Mouse (Mus musculus) liver, postnatal 0 days (tissue): ENCODE results near the gene Gm13271. TPM values are rescaled to one million over a fixed set of nuclear protein-coding genes. Genes with fewer than 3 reads are reported as not detected.
A peak's percentile ranks its signal among the peaks of the same experiment; 100 is the strongest.
"Not testable (repeated sequence)": the region's sequence is repeated elsewhere in the genome, so short reads cannot be mapped to it uniquely, and the experiment has no call there.

Experiments used
- ATAC-seq: fragments of 200-750 bp; cut with Nextera tagmentation; 2 replicates; pipeline ENCODE4 v1.8.0; 2017; ENCODE audit warnings: mild to moderate bottlenecking, moderate library complexity
- DNase-seq: peaks from one replicate; pipeline ENCODE4 v3.0.0-alpha.2; 2016
- H3K27ac ChIP-seq: fragments of 300-500 bp; sonication (generic); 2 replicates; pipeline ENCODE4 v1.5.1; 2014; ENCODE audit warnings: antibody characterized with exemption, moderate library complexity, mild to moderate bottlenecking, low read depth
- H3K27me3 ChIP-seq: fragments of 300-500 bp; sonication (generic); 2 replicates; pipeline ENCODE4 v1.6.1; 2014; ENCODE audit warnings: low read length, control low read depth, mixed read lengths; ENCODE audit not compliant: insufficient read depth
- H3K36me3 ChIP-seq: fragments of 300-500 bp; sonication (generic); replicated peaks from 2 replicates; pipeline ENCODE4 v1.6.1; 2014; ENCODE audit warnings: mild to moderate bottlenecking, control low read depth, low read length, moderate library complexity, mixed read lengths; ENCODE audit not compliant: insufficient read depth
- H3K4me1 ChIP-seq: fragments of 300-500 bp; sonication (generic); 2 replicates; pipeline ENCODE4 v1.6.1; 2014; ENCODE audit warnings: antibody characterized with exemption, mild to moderate bottlenecking, control low read depth; ENCODE audit not compliant: insufficient read depth
- H3K4me2 ChIP-seq: fragments of 300-500 bp; sonication (generic); 2 replicates; pipeline ENCODE4 v1.6.1; 2014; ENCODE audit warnings: low read depth, mild to moderate bottlenecking, low read length, moderate library complexity, mixed read lengths
- H3K4me3 ChIP-seq: fragments of 300-500 bp; sonication (generic); 2 replicates; pipeline ENCODE4 v1.5.1; 2014; ENCODE audit warnings: low read depth, low read length
- H3K9ac ChIP-seq: fragments of 300-500 bp; sonication (generic); replicated peaks from 2 replicates; pipeline ENCODE4 v1.6.1; 2014; ENCODE audit warnings: mild to moderate bottlenecking, moderate library complexity
- H3K9me3 ChIP-seq: fragments of 300-500 bp; sonication (generic); 2 replicates; pipeline ENCODE4 v1.6.1; 2016; ENCODE audit warnings: mild to moderate bottlenecking, control low read depth, low read length, mixed read lengths
- CTCF ChIP-seq: sonication (generic); IDR thresholded peaks from 2 replicates; pipeline ENCODE4 v1.5.1; 2016; ENCODE audit warnings: antibody characterized with exemption, low read depth
- EP300 ChIP-seq: IDR thresholded peaks from 2 replicates; pipeline ENCODE4 v1.6.1; 2016; ENCODE audit warnings: antibody characterized with exemption, low read depth, mild to moderate bottlenecking
- WGBS: fragments of 180-500 bp; shearing (Covaris S2); extraction: QIAGEN DNeasy Blood & Tissue Kit; methylation state at CpG from one replicate; pipeline ENCODE4 v1.1.7; 2014; ENCODE audit not compliant: insufficient replicate concordance; 5-methylcytosine and 5-hydroxymethylcytosine counted together
- polyA plus RNA-seq: library from polyadenylated mRNA; unstranded; fragments of >200 nt; fragmentation: Nextera tagmentation; extraction: Ambion mirVana; gene quantifications from 2 replicates; pipeline ENCODE4 v1.2.1, GENCODE M21; 2015

Gene Gm13271
- polyA plus RNA-seq, 1 experiment from 2014 or later = not detected

- DNase-seq = no peak
- Histone ChIP-seq H3K27ac (no peak overlapping the region), H3K4me1 (no peaks in the 10 kb centered on the region), H3K9ac (no peak overlapping the region), H3K36me3 (no peaks in the 10 kb centered on the region), H3K4me3 (no peak overlapping the region), H3K4me2 (no peak overlapping the region), H3K27me3 (no peaks in the 10 kb centered on the region), H3K9me3 (no peaks in the 10 kb centered on the region)
- ATAC-seq = no peak
- 44% methylated on average over 4 of the region's 4 CpGs for WGBS
- TF ChIP-seq EP300 (no peak), CTCF (no peak)
Measured at GRCm38 (mm10) chr4:88741426-88741825, 13.2 kb upstream of the Gm13271 start.

GRCm38 (mm10) chr4:88742771-88743371 is 11.8 kb upstream of the Gm13271 start:
- no peak for TF ChIP-seq EP300
- TF ChIP-seq CTCF = peak; percentile 20; the same call in 1 of the 2 replicates
- WGBS = 44% methylated on average over 7 of the region's 7 CpGs
- Histone ChIP-seq H3K27ac (no peak overlapping the region), H3K36me3 (no peaks in the 10 kb centered on the region), H3K9ac (no peak overlapping the region), H3K4me2 (no peak overlapping the region), H3K4me3 (no peak overlapping the region), H3K27me3 (no peaks in the 10 kb centered on the region), H3K9me3 (no peaks in the 10 kb centered on the region), H3K4me1 (no peaks in the 10 kb centered on the region)
- ATAC-seq (no peak), DNase-seq (no peak)

- Histone ChIP-seq H3K9ac (no peak overlapping the region), H3K36me3 (no peaks in the 10 kb centered on the region), H3K27ac (no peak overlapping the region), H3K27me3 (no peaks in the 10 kb centered on the region), H3K4me3 (no peak overlapping the region), H3K4me1 (no peaks in the 10 kb centered on the region), H3K9me3 (no peaks in the 10 kb centered on the region), H3K4me2 (no peak overlapping the region)
- no peak for TF ChIP-seq EP300
- peak; percentile 44 for TF ChIP-seq CTCF
- 58% methylated on average over 3 of the region's 3 CpGs for WGBS
- ATAC-seq (no peak), DNase-seq (no peak)
Measured at GRCm38 (mm10) chr4:88744207-88744606, 10.5 kb upstream of the Gm13271 start.

- Histone ChIP-seq H3K27ac (no peak overlapping the region), H3K4me3 (no peak overlapping the region), H3K4me2 (no peak overlapping the region), H3K36me3 (no peaks in the 10 kb centered on the region), H3K4me1 (no peaks in the 10 kb centered on the region), H3K9ac (no peak overlapping the region), H3K27me3 (no peaks in the 10 kb centered on the region), H3K9me3 (no peaks in the 10 kb centered on the region)
- no peak for TF ChIP-seq CTCF
- TF ChIP-seq EP300 = no peak
- WGBS = 77% methylated on average over 6 of the region's 6 CpGs
- DNase-seq (no peak), ATAC-seq (no peak)
Measured at GRCm38 (mm10) chr4:88749926-88750325, 4.7 kb upstream of the Gm13271 start.

GRCm38 (mm10) chr4:88756581-88757513 is 2.2 kb downstream of the Gm13271 start:
- WGBS = 8% methylated on average over 28 of the region's 31 CpGs
- ATAC-seq, H3K27me3 ChIP-seq, H3K36me3 ChIP-seq, H3K9me3 ChIP-seq, H3K4me1 ChIP-seq: not testable (repeated sequence)
- peak overlapping the region; percentile 77 for H3K9ac ChIP-seq
- peak; percentile 31 for DNase-seq
- H3K4me3 ChIP-seq = peak overlapping the region; percentile 68
- peak overlapping the region; percentile 80 for H3K4me2 ChIP-seq
- peak overlapping the region; percentile 93 for H3K27ac ChIP-seq

GRCm38 (mm10) chr4:88757628-88758031 is 3.0 kb downstream of the Gm13271 start:
- 0% methylated on average over 11 of the region's 21 CpGs for WGBS
- Histone ChIP-seq H3K4me3 (peak overlapping the region; percentile 68), H3K27ac (peak overlapping the region; percentile 93), H3K9ac (peak overlapping the region; percentile 77), H3K4me2 (peak overlapping the region; percentile 80)
- not testable (repeated sequence) for H3K4me1 ChIP-seq, H3K27me3 ChIP-seq, H3K36me3 ChIP-seq, H3K9me3 ChIP-seq
- ATAC-seq (peak; percentile 100), DNase-seq (peak; percentile 78)
- peak; percentile 72 for TF ChIP-seq CTCF

GRCm38 (mm10) chr4:88758751-88759150 is 4.1 kb downstream of the Gm13271 start:
- H3K9ac ChIP-seq, H3K36me3 ChIP-seq, H3K4me3 ChIP-seq, H3K4me2 ChIP-seq, H3K27ac ChIP-seq, H3K4me1 ChIP-seq, H3K9me3 ChIP-seq, ATAC-seq, DNase-seq, H3K27me3 ChIP-seq: not testable (repeated sequence)
- WGBS = 73% methylated on average over 8 of the region's 9 CpGs

- Histone ChIP-seq H3K4me3 (peak within 1 kb of the TSS; percentile 39), H3K27ac (peak within 1 kb of the TSS; percentile 66), H3K4me2 (peak within 1 kb of the TSS; percentile 57)
- not testable (repeated sequence) for H3K27me3 ChIP-seq, H3K9me3 ChIP-seq, H3K4me1 ChIP-seq, ATAC-seq, DNase-seq, H3K9ac ChIP-seq, H3K36me3 ChIP-seq
- 22% methylated on average over 6 of the region's 14 CpGs for WGBS
Measured at GRCm38 (mm10) chr4:88759610-88760268, 5.1 kb downstream of the Gm13271 start, which contains the start of gene Gm13283. Gm13283 (plus strand) TSS chr4:88760119.
